Mouse (Mus musculus): Measurements from ENCODE around the gene Cldn3.

Cldn3 gene

DNA sequence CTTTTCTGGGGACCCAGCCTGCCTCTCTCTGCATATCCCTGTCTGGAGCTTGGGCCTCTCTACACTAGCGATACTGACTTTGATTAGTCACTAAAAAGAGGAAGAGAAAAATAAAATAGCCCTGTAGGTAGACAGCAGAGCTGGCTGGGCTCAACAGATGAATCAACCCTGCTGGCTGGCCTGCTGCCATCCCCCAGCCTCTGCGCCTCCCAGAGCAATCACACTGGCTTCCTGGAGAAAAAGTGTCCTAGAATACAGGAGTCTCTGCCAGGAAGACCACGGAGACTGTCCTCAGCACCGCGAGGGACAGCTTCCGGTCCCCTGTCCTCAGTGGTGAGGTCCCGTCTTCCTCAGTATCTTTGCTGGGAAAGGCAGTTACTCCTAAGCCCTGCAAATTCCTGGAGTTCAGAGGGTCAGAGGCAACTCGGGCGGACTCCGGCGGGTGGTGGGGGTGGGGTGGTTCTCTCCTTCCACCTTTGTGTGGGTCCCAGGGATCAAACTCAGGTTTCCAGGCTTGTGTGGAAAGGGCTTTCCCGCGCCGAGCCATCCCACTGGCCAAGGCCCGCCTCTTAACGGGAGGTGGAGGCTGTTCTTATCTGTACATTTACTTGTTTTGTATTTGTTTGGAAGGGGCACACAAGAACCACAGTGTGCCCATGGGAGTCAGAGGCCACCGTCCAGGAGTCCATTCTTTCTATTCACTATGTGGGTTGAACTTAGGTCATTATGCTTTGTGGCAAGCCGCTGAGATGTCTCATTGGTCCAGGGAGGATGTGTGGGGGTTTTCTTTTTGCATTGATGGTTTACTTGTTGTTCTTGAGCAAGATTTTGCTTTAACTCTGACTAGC lies 43.2 kb downstream of the Cldn3 start:
- in situ Hi-C loops (cut with MboI; ENCODE audit: low sequenced_read_pairs) = no loop called here

DNA sequence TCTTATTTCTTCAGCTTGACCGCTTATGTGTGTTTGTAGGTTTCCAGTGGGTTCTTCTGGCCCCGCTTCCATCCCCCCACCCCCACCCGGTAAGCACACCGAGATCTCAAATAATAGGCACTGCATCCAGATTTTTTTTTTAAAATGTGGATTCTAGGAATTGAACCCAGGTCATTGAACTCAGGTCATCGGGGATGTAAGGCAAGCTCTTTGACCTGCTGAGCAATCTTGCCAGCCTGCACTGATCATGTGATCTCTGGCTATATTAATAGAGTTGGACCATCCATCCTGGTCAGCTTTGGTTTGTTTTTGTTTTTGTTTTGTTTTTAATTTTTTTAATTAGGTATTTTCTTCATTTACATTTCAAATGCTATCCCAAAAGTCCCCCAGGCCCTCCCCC lies 46.6 kb downstream of the Cldn3 start:
- in situ Hi-C loops (cut with MboI; ENCODE audit: low sequenced_read_pairs) = no loop called here

DNA sequence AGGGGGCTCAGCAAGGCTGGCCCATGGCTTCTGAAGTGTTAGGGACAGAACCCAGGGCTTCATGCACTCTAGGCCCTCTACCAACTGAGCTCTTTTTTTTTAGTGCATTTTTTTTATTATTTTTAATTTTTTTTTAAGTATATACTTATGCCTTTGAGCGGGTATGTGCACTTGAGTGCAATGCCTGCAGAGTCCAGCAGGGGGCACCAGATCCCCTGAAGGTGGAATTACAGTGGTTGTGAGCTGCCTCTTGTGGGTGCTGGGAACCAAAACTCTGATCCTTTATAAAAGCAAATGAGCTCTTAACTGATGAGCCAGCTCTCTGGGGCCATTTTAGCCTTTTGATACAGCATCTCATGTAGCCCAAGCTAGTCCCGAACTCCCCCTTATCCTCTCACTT lies 48.6 kb downstream of the Cldn3 start:
- in situ Hi-C loops (cut with MboI; ENCODE audit: low sequenced_read_pairs) = no loop called here

DNA sequence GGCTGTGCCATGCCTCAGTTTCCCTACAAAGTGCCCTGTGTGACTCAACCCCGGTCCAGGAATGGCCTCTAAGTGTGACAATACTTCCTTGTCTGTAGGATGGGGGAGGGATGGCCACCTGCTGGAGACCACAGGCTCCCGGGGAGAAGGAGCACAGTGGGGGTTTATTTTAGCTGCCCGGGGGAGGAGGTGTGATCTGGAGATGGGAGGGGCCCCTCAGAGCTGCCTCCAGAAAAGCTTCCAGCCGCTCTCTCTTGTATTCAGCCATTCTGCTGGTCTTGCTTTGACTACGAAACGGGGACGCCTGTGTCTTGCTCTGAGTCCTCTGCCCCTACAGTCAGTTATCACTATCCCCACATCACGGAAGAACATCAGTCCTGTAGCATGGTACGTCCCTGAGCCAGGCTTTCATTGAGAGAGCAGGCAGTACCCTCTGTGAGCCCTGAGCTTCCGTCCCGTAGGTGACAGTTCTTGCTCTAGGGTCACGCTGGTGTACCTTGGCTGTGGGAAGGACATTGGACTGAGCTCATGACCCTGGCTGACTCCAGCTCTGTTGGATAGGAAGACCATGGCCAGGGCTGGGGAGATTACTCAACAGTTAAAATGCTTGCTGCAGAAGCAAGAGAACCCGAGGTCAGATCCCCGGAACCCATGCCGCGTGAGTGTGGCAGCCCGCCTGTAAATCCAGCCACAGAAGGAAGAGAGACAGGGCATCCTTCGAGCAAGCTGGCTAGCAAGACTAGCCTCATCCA lies 49.8 kb downstream of the Cldn3 start:
- in situ Hi-C loops (cut with MboI; ENCODE audit: low sequenced_read_pairs) = no loop called here
